Mouse (Mus musculus): ENCODE measurements around the gene Cela3a. TPM values are rescaled to one million over a fixed set of nuclear protein-coding genes. Genes with fewer than 3 reads are reported as not detected.
"Not testable (repeated sequence)": the region's sequence is repeated elsewhere in the genome, so short reads cannot be mapped to it uniquely, and the experiment has no call there.

Cela3a gene
- not detected for total RNA-seq (2021)
- long read RNA-seq, experiment 1: 0 reads
- long read RNA-seq, experiment 2: 0 reads

GRCm38 (mm10) chr4:137409691-137410090 lies at the start of gene Cela3a:
TSS of gene Cela3a (minus strand) at chr4:137409791.
- no peak for DNase-seq

GRCm38 (mm10) chr4:137458861-137459260 lies 49.3 kb upstream of the Cela3a start:
- DNase-seq: no peak

- no peak for DNase-seq
Measured at GRCm38 (mm10) chr4:137458310-137458709, 48.7 kb upstream of the Cela3a start.

GRCm38 (mm10) chr4:137457292-137457691 lies 47.7 kb upstream of the Cela3a start:
- no peak for DNase-seq

- DNase-seq: no peak
Measured at GRCm38 (mm10) chr4:137456581-137456980, 47.0 kb upstream of the Cela3a start.

- DNase-seq: no peak
Measured at GRCm38 (mm10) chr4:137454582-137454981, 45.0 kb upstream of the Cela3a start.

- no peak for DNase-seq
Measured at GRCm38 (mm10) chr4:137453234-137453767, 43.7 kb upstream of the Cela3a start, which contains the start of gene 1700013G24Rik. TSS of gene 1700013G24Rik (plus strand) at chr4:137453284.

GRCm38 (mm10) chr4:137452190-137452589 lies 42.6 kb upstream of the Cela3a start:
- no peak for DNase-seq

- peak; percentile 57 for DNase-seq
Measured at GRCm38 (mm10) chr4:137449715-137450114, 40.1 kb upstream of the Cela3a start.

GRCm38 (mm10) chr4:137449132-137449531 lies 39.5 kb upstream of the Cela3a start:
- no peak for DNase-seq

GRCm38 (mm10) chr4:137448641-137449040 lies 39.0 kb upstream of the Cela3a start:
- DNase-seq: no peak

GRCm38 (mm10) chr4:137448197-137448596 lies 38.6 kb upstream of the Cela3a start:
- DNase-seq: peak; percentile 59

GRCm38 (mm10) chr4:137447363-137448196 lies 38.0 kb upstream of the Cela3a start:
- no peak for DNase-seq

- DNase-seq: no peak
Measured at GRCm38 (mm10) chr4:137445881-137446280, 36.3 kb upstream of the Cela3a start.

GRCm38 (mm10) chr4:137443625-137444024 lies 34.0 kb upstream of the Cela3a start:
- DNase-seq: peak; percentile 86

- DNase-seq: no peak
Measured at GRCm38 (mm10) chr4:137441332-137441731, 31.7 kb upstream of the Cela3a start.

- no peak for DNase-seq
Measured at GRCm38 (mm10) chr4:137438842-137439241, 29.3 kb upstream of the Cela3a start.

GRCm38 (mm10) chr4:137436979-137437669 lies 27.5 kb upstream of the Cela3a start:
- no peak for DNase-seq

GRCm38 (mm10) chr4:137432700-137433550 lies 23.3 kb upstream of the Cela3a start:
- DNase-seq: not testable (repeated sequence)

- no peak for DNase-seq
Measured at GRCm38 (mm10) chr4:137430502-137430901, 20.9 kb upstream of the Cela3a start, which contains the start of gene Cela3b. TSS of gene Cela3b (minus strand) at chr4:137430540.

- DNase-seq: no peak
Measured at GRCm38 (mm10) chr4:137417712-137418564, 8.3 kb upstream of the Cela3a start.

All from gastrocnemius, postnatal 10 days (tissue).